ENCODE assay signal across 12 mouse cellular contexts in genomic region chr8:109751731-109752485, GRCm38 (mm10).
"Had no signal": no experiment of that assay in that cellular context is flagged by ENCODE, and none has a peak within 500 bp of the region (broad histone marks: within the 10 kb centered on the region; RNA-seq: fewer than 3 reads in every experiment).

No protein-coding gene starts in this region.

- H3K4me2 ChIP-seq: limb, embryonic 12.5 days; liver, embryonic 13.5 days; midbrain, embryonic 13.5 days had no signal

- H3K4me3 ChIP-seq: limb, embryonic 12.5 days; liver, embryonic 13.5 days; midbrain, embryonic 13.5 days had no signal

- DNase-seq: layer of hippocampus, adult 9-11 months; liver; liver, embryonic 13.5 days; liver, postnatal 0 days; lung, postnatal 36 days; right cerebral cortex, adult 18-20 months; right cerebral cortex, postnatal 25 days; thymus, adult 18-20 months; thymus, postnatal 14 days had no signal

- H3K27me3 ChIP-seq: limb, embryonic 12.5 days; liver, embryonic 13.5 days; midbrain, embryonic 13.5 days had no signal

- H3K36me3 ChIP-seq: limb, embryonic 12.5 days; liver, embryonic 13.5 days; midbrain, embryonic 13.5 days had no signal

- H3K4me1 ChIP-seq: limb, embryonic 12.5 days; liver, embryonic 13.5 days; midbrain, embryonic 13.5 days had no signal

- ATAC-seq: intestine, postnatal 0 days; liver, postnatal 0 days; midbrain, embryonic 13.5 days had no signal

- H3K9me3 ChIP-seq: limb, embryonic 12.5 days; liver, embryonic 13.5 days; midbrain, embryonic 13.5 days had no signal

- H3K9ac ChIP-seq: limb, embryonic 12.5 days; liver, embryonic 13.5 days; liver, postnatal 0 days; midbrain, embryonic 13.5 days had no signal

- H3K27ac ChIP-seq: limb, embryonic 12.5 days; liver, embryonic 13.5 days; midbrain, embryonic 13.5 days had no signal
